Mouse (Mus musculus): ENCODE measurements around the gene D930048N14Rik. TPM values are rescaled to one million over a fixed set of nuclear protein-coding genes. Genes with fewer than 3 reads are reported as not detected.
"Not testable (repeated sequence)": the region's sequence is repeated elsewhere in the genome, so short reads cannot be mapped to it uniquely, and the experiment has no call there.

The D930048N14Rik gene
- 0.77 and 1.0 TPM in 2 replicates for polyA plus RNA-seq (2016; fragmentation: Nextera tagmentation; extraction: Ambion mirVana)

GRCm38 (mm10) chr11:51650691-51651515, at the start of gene D930048N14Rik, which contains the start of gene N4bp3:
D930048N14Rik (plus strand) TSS chr11:51650954.
N4bp3 (minus strand) TSS chr11:51650842.
- Histone ChIP-seq H3K4me1 (replicated peaks) (peaks cover 36% of the 10 kb centered on the region), H3K27me3 (replicated peaks) (peaks cover 3% of the 10 kb centered on the region; the same call in 1 of the 2 replicates), H3K4me2 (peak within 1 kb of the TSS; percentile 96), H3K36me3 (0 out of 2 replicates have a peak, but pooled peaks cover under 1% of the 10 kb centered on the region), H3K9ac (peak within 1 kb of the TSS; percentile 84), H3K9me3 (replicated peaks) (no peaks in the 10 kb centered on the region), H3K4me3 (peak within 1 kb of the TSS; percentile 66), H3K27ac (ENCODE audit: poor library complexity, severe bottlenecking) (no peak within 1 kb of the TSS)
- WGBS, result 1% methylated on average over 62 of the region's 70 CpGs
- ATAC-seq (ENCODE audit: insufficient number of reproducible peaks, low FRiP score), result peak; percentile 69

GRCm38 (mm10) chr11:51602253-51602652, 48.5 kb upstream of the D930048N14Rik start:
- no peak for ATAC-seq (ENCODE audit: insufficient number of reproducible peaks, low FRiP score)
- WGBS, result 93% methylated on average over 3 of the region's 3 CpGs
- H3K9ac ChIP-seq, result no peak overlapping the region

GRCm38 (mm10) chr11:51605602-51606446, 44.9 kb upstream of the D930048N14Rik start:
- Histone ChIP-seq H3K36me3 (peaks cover 46% of the 10 kb centered on the region), H3K27ac (ENCODE audit: poor library complexity, severe bottlenecking) (peak overlapping the region; percentile 94), H3K4me3 (peak overlapping the region; percentile 97), H3K9ac (peak overlapping the region; percentile 100), H3K27me3 (replicated peaks) (no peaks in the 10 kb centered on the region), H3K4me1 (replicated peaks) (peaks cover 41% of the 10 kb centered on the region), H3K4me2 (peak overlapping the region; percentile 91), H3K9me3 (replicated peaks) (no peaks in the 10 kb centered on the region)
- ATAC-seq (ENCODE audit: insufficient number of reproducible peaks, low FRiP score), result peak; percentile 85
- WGBS, result under 1% methylated on average over 81 of the region's 81 CpGs

More at GRCm38 (mm10) chr11:51602253-51602652, 48.5 kb upstream of the D930048N14Rik start:
- Histone ChIP-seq H3K27ac (ENCODE audit: poor library complexity, severe bottlenecking) (no peak overlapping the region), H3K4me1 (replicated peaks) (peaks cover 37% of the 10 kb centered on the region), H3K4me2 (no peak overlapping the region), H3K27me3 (replicated peaks) (no peaks in the 10 kb centered on the region), H3K36me3 (peaks cover 82% of the 10 kb centered on the region), H3K4me3 (no peak overlapping the region), H3K9me3 (replicated peaks) (no peaks in the 10 kb centered on the region)

- Histone ChIP-seq H3K27ac (ENCODE audit: poor library complexity, severe bottlenecking) (peak within 1 kb of the TSS; percentile 94), H3K27me3 (replicated peaks) (no peaks in the 10 kb centered on the region), H3K36me3 (peaks cover 39% of the 10 kb centered on the region), H3K4me1 (replicated peaks) (peaks cover 38% of the 10 kb centered on the region), H3K9ac (peak within 1 kb of the TSS; percentile 100), H3K4me3 (peak within 1 kb of the TSS; percentile 97), H3K9me3 (replicated peaks) (no peaks in the 10 kb centered on the region), H3K4me2 (peak within 1 kb of the TSS; percentile 91)
- peak; percentile 94 for ATAC-seq (ENCODE audit: insufficient number of reproducible peaks, low FRiP score)
- WGBS, result under 1% methylated on average over 91 of the region's 91 CpGs
These were observed 44.2 kb upstream of the D930048N14Rik start, which contains the start of gene Hnrnpab for GRCm38 (mm10) chr11:51606447-51607095. Hnrnpab (minus strand) TSS chr11:51606847.

GRCm38 (mm10) chr11:51607096-51607738, 43.5 kb upstream of the D930048N14Rik start:
- WGBS, result 10% methylated on average over 15 of the region's 15 CpGs
- Histone ChIP-seq H3K27me3 (replicated peaks) (no peaks in the 10 kb centered on the region), H3K9ac (peak overlapping the region; percentile 88), H3K4me3 (peak overlapping the region; percentile 97), H3K4me1 (replicated peaks) (peaks cover 33% of the 10 kb centered on the region), H3K4me2 (peak overlapping the region; percentile 91), H3K36me3 (peaks cover 33% of the 10 kb centered on the region), H3K27ac (ENCODE audit: poor library complexity, severe bottlenecking) (peak overlapping the region; percentile 91), H3K9me3 (replicated peaks) (no peaks in the 10 kb centered on the region)
- peak; percentile 29 for ATAC-seq (ENCODE audit: insufficient number of reproducible peaks, low FRiP score)

GRCm38 (mm10) chr11:51609266-51609909, 41.4 kb upstream of the D930048N14Rik start:
- H3K36me3 ChIP-seq, result peaks cover 11% of the 10 kb centered on the region
- no peak for ATAC-seq (ENCODE audit: insufficient number of reproducible peaks, low FRiP score)
- no peaks in the 10 kb centered on the region for H3K9me3 ChIP-seq (replicated peaks)
- H3K9ac ChIP-seq, result no peak overlapping the region
- no peaks in the 10 kb centered on the region for H3K27me3 ChIP-seq (replicated peaks)
- no peak overlapping the region for H3K4me2 ChIP-seq
- no peak overlapping the region for H3K27ac ChIP-seq (ENCODE audit: poor library complexity, severe bottlenecking)
- no peak overlapping the region for H3K4me3 ChIP-seq
- peaks cover 17% of the 10 kb centered on the region for H3K4me1 ChIP-seq (replicated peaks)
- 68% methylated on average over 3 of the region's 3 CpGs for WGBS

- H3K4me2 ChIP-seq; H3K9me3 ChIP-seq (replicated peaks); H3K9ac ChIP-seq; ATAC-seq (ENCODE audit: insufficient number of reproducible peaks, low FRiP score); H3K27ac ChIP-seq (ENCODE audit: poor library complexity, severe bottlenecking); H3K36me3 ChIP-seq; H3K27me3 ChIP-seq (replicated peaks); H3K4me3 ChIP-seq: not testable (repeated sequence)
- peaks cover 15% of the 10 kb centered on the region for H3K4me1 ChIP-seq (replicated peaks)
- 84% methylated on average over 5 of the region's 5 CpGs for WGBS
These were observed 40.8 kb upstream of the D930048N14Rik start for GRCm38 (mm10) chr11:51609940-51610339.

- ATAC-seq (ENCODE audit: insufficient number of reproducible peaks, low FRiP score), result no peak
- H3K4me2 ChIP-seq, result no peak overlapping the region
- H3K27ac ChIP-seq (ENCODE audit: poor library complexity, severe bottlenecking), result no peak overlapping the region
- H3K4me1 ChIP-seq (replicated peaks), result peaks cover 14% of the 10 kb centered on the region
- no peak overlapping the region for H3K9ac ChIP-seq
- no peaks in the 10 kb centered on the region for H3K27me3 ChIP-seq (replicated peaks)
- H3K9me3 ChIP-seq (replicated peaks), result no peaks in the 10 kb centered on the region
- H3K4me3 ChIP-seq, result no peak overlapping the region
- 73% methylated on average over 8 of the region's 8 CpGs for WGBS
- H3K36me3 ChIP-seq, result no peaks in the 10 kb centered on the region
These were observed 36.5 kb upstream of the D930048N14Rik start for GRCm38 (mm10) chr11:51614256-51614655.

GRCm38 (mm10) chr11:51615129-51615528, 35.6 kb upstream of the D930048N14Rik start:
- no peak for ATAC-seq (ENCODE audit: insufficient number of reproducible peaks, low FRiP score)
- peak overlapping the region; percentile 60 for H3K9ac ChIP-seq
- H3K27me3 ChIP-seq (replicated peaks), result no peaks in the 10 kb centered on the region
- peak overlapping the region; percentile 65 for H3K4me2 ChIP-seq
- peak overlapping the region; percentile 38 for H3K4me3 ChIP-seq
- no peaks in the 10 kb centered on the region for H3K9me3 ChIP-seq (replicated peaks)
- H3K36me3 ChIP-seq, result no peaks in the 10 kb centered on the region
- H3K27ac ChIP-seq (ENCODE audit: poor library complexity, severe bottlenecking), result peak overlapping the region; percentile 37; the same call in 1 of the 2 replicates
- WGBS, result 41% methylated on average over 7 of the region's 7 CpGs
- H3K4me1 ChIP-seq (replicated peaks), result peaks cover 15% of the 10 kb centered on the region

- ATAC-seq (ENCODE audit: insufficient number of reproducible peaks, low FRiP score), result peak; percentile 86
These were observed 35.2 kb upstream of the D930048N14Rik start for GRCm38 (mm10) chr11:51615601-51616000.

More at GRCm38 (mm10) chr11:51615601-51616000, 35.2 kb upstream of the D930048N14Rik start:
- no peaks in the 10 kb centered on the region for H3K36me3 ChIP-seq
- H3K4me3 ChIP-seq, result peak overlapping the region; percentile 38
- H3K4me1 ChIP-seq (replicated peaks), result peaks cover 20% of the 10 kb centered on the region
- no peaks in the 10 kb centered on the region for H3K9me3 ChIP-seq (replicated peaks)
- WGBS, result 4% methylated on average over 14 of the region's 14 CpGs
- H3K9ac ChIP-seq, result peak overlapping the region; percentile 60
- peak overlapping the region; percentile 65 for H3K4me2 ChIP-seq
- H3K27ac ChIP-seq (ENCODE audit: poor library complexity, severe bottlenecking), result peak overlapping the region; percentile 37; the same call in 1 of the 2 replicates
- H3K27me3 ChIP-seq (replicated peaks), result no peaks in the 10 kb centered on the region

Data from heart, embryonic 12.5 days (tissue).